In the genomic region with DNA sequence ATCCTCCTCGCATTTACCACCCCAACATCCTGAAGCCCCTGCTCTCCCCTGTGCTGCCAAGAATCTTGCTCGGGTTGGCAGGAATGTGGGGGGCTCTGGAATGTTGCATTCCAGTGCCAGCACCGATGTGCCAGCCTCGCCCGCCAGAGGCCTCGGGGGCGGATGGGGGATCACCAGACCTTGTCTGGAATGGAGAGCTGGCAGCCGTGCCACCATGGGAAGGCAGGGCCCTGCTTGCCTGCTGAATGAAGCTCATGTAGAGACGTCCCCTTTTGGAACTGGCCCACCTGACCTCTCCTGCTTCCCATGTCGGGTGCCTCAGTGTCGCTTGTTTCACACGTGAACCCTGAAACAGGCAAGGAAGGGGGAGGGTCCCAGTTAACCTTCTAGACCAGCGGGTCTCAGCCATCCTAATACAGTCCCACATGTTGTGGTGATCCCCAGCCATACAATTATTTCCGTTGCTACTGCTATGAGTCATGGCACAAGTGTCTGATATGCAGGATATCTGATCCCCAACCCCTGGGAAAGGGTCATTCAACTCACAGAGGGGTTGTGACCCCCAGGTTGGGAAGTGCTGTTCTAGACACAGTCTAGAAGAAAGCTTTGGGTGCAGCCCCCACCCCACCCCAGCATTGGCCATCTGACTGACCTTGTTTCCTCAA, we compare ENCODE assay signal across 16 mouse cellular contexts. TPM values are rescaled to one million over a fixed set of nuclear protein-coding genes. Genes with fewer than 3 reads are reported as not detected.
DNase-seq lines count a peak whose midpoint lies in the region; ATAC-seq and TF ChIP-seq lines count a peak whose summit lies in the region.
"Had no signal": no experiment of that assay in that cellular context is flagged by ENCODE, and none has a peak within 500 bp of the region (broad histone marks: within the 10 kb centered on the region; RNA-seq: fewer than 3 reads in every experiment).

No protein-coding gene starts in this region.

- no peak for ATAC-seq in kidney, postnatal 0 days (replicated peaks; ENCODE audit: low FRiP score, low read depth)
- ATAC-seq in liver, embryonic 12.5 days = no peak
- ATAC-seq: forebrain, embryonic 13.5 days; intestine, postnatal 0 days had no signal

- H3K9ac ChIP-seq in kidney, postnatal 0 days (ENCODE audit: low read depth, low read length) = no peak overlapping the region
- H3K9ac ChIP-seq in liver, embryonic 12.5 days = no peak overlapping the region
- H3K9ac ChIP-seq: forebrain, embryonic 13.5 days; hindbrain, embryonic 15.5 days; liver, embryonic 13.5 days; lung, embryonic 15.5 days had no signal

- H3K27ac ChIP-seq in kidney, postnatal 0 days = no peak overlapping the region
- no peak overlapping the region for H3K27ac ChIP-seq in liver, embryonic 12.5 days
- H3K27ac ChIP-seq: forebrain, embryonic 13.5 days; hindbrain, embryonic 15.5 days; liver, embryonic 13.5 days had no signal

- DNase-seq in gastrocnemius, postnatal 10 days = peak; percentile 36
- no peak for DNase-seq in gastrocnemius, postnatal 25 days
- peak; percentile 47 for DNase-seq in kidney, postnatal 0 days (ENCODE audit: low spot score)
- DNase-seq in kidney, adult 9 months = no peak
- peak; percentile 41 for DNase-seq in 3T3-L1 (ENCODE audit: low read depth, low spot score)
- DNase-seq in Muller cell, postnatal 12 days (ENCODE audit: inconsistent ontology term) = peak; percentile 79
- DNase-seq: adrenal gland, postnatal 10 days; cerebellum, adult 11-12 months; cerebellum, postnatal 25 days; liver, embryonic 13.5 days; thymus, adult 2 months had no signal

- H3K4me3 ChIP-seq in kidney, postnatal 0 days (replicated peaks; ENCODE audit: low read depth, low read length) = no peak overlapping the region
- no peak overlapping the region for H3K4me3 ChIP-seq in liver, embryonic 12.5 days
- H3K4me3 ChIP-seq: forebrain, embryonic 13.5 days; hindbrain, embryonic 15.5 days; liver, embryonic 13.5 days; lung, embryonic 15.5 days had no signal

- no peaks in the 10 kb centered on the region for H3K36me3 ChIP-seq in kidney, postnatal 0 days (ENCODE audit: insufficient read depth, low read length)
- H3K36me3 ChIP-seq in liver, embryonic 12.5 days = no peaks in the 10 kb centered on the region
- H3K36me3 ChIP-seq: hindbrain, embryonic 15.5 days; liver, embryonic 13.5 days; lung, embryonic 15.5 days had no signal

- WGBS in kidney, postnatal 0 days = 52% methylated on average over 14 of the region's 14 CpGs
- WGBS in liver, embryonic 12.5 days (ENCODE audit: insufficient replicate concordance) = 63% methylated on average over 14 of the region's 14 CpGs

- peaks cover 26% of the 10 kb centered on the region for H3K4me1 ChIP-seq in kidney, postnatal 0 days (replicated peaks; ENCODE audit: insufficient read depth, low read length)
- peaks cover 7% of the 10 kb centered on the region; the same call in 1 of the 2 replicates for H3K4me1 ChIP-seq in liver, embryonic 12.5 days

- H3K4me2 ChIP-seq in kidney, postnatal 0 days (ENCODE audit: low read length) = no peak overlapping the region
- H3K4me2 ChIP-seq in liver, embryonic 12.5 days = no peak overlapping the region
- H3K4me2 ChIP-seq: forebrain, embryonic 13.5 days; hindbrain, embryonic 15.5 days; liver, embryonic 13.5 days; lung, embryonic 15.5 days had no signal

- no peak for TF ChIP-seq CTCF in kidney, postnatal 0 days (IDR thresholded peaks at IDR 0.05; ENCODE audit: low read depth)

- no peaks in the 10 kb centered on the region for H3K27me3 ChIP-seq in kidney, postnatal 0 days (ENCODE audit: insufficient read depth, low read length)
- peaks cover 3% of the 10 kb centered on the region; the same call in 1 of the 2 replicates for H3K27me3 ChIP-seq in liver, embryonic 12.5 days (replicated peaks)
- H3K27me3 ChIP-seq: hindbrain, embryonic 15.5 days; lung, embryonic 15.5 days had no signal

- no peaks in the 10 kb centered on the region for H3K9me3 ChIP-seq in kidney, postnatal 0 days (replicated peaks; ENCODE audit: low read length)
- H3K9me3 ChIP-seq in liver, embryonic 12.5 days (replicated peaks) = no peaks in the 10 kb centered on the region
- H3K9me3 ChIP-seq: hindbrain, embryonic 15.5 days; lung, embryonic 15.5 days had no signal

RNA-seq across cellular contexts. Expression of gene Pdgfb, which starts 12.0 kb away (rescaled TPM):
- total RNA-seq in gastrocnemius, postnatal 10 days (2021) = 10 to 100 TPM; 40.8 to 59.3 TPM
- 10 to 100 TPM; 13.9 to 16.7 TPM for total RNA-seq in gastrocnemius, postnatal 25 days (2021)
- 6.5 and 6.8 TPM in 2 replicates for polyA plus RNA-seq in kidney, postnatal 0 days (2015; fragmentation: Nextera tagmentation; extraction: Ambion mirVana)
- polyA plus RNA-seq in liver, embryonic 12.5 days (2016; fragmentation: Nextera tagmentation; extraction: Ambion mirVana) = 1.6 and 2.2 TPM in 2 replicates

RNA-seq across cellular contexts. Expression of gene Cbx7, which starts 55.9 kb away (rescaled TPM):
- 1 to 10 TPM; 2.9 to 4.1 TPM for total RNA-seq in gastrocnemius, postnatal 10 days (2021)
- 10 to 100 TPM in 1 of 2 experiments, 1 to 10 TPM in 1; 8.6 to 11.1 TPM for total RNA-seq in gastrocnemius, postnatal 25 days (2021)
- 4.5 and 4.6 TPM in 2 replicates for polyA plus RNA-seq in kidney, postnatal 0 days (2015; fragmentation: Nextera tagmentation; extraction: Ambion mirVana)
- polyA plus RNA-seq in liver, embryonic 12.5 days (2016; fragmentation: Nextera tagmentation; extraction: Ambion mirVana) = 1.8 and 2.0 TPM in 2 replicates

Comparison
In these comparisons a context has a peak if more than half of its experiments do, and no peak if none do; other contexts are left out.
1. DNase-seq: peak in gastrocnemius, postnatal 10 days (single experiment), kidney, postnatal 0 days (single experiment), 3T3-L1 (single experiment) and Muller cell, postnatal 12 days (single experiment); none in gastrocnemius, postnatal 25 days (single experiment) and kidney, adult 9 months (single experiment).